Mouse (Mus musculus) G1E (cell line): ENCODE data around the gene Dus1l. TPM values are rescaled to one million over a fixed set of nuclear protein-coding genes. Genes with fewer than 3 reads are reported as not detected.

Source experiments
- ATAC-seq: 2 replicates; pipeline ENCODE4 v1.8.0; 2016; ENCODE audit warnings: mild to moderate bottlenecking; ENCODE audit not compliant: insufficient number of reproducible peaks, poor library complexity, low FRiP score, severe bottlenecking; ENCODE audit errors: extremely low read depth
- DNase-seq: peaks from one replicate; pipeline ENCODE4 v3.0.0; 2012; ENCODE audit warnings: low spot score
- H3K27me3 ChIP-seq: 2 replicates; pipeline ENCODE4 v1.6.1; 2012; ENCODE audit warnings: mild to moderate bottlenecking, low read length, inconsistent platforms; ENCODE audit not compliant: insufficient read depth
- H3K36me3 ChIP-seq: replicated peaks from 2 replicates; pipeline ENCODE3; 2012; ENCODE audit warnings: mild to moderate bottlenecking, inconsistent platforms
- H3K4me1 ChIP-seq: 2 replicates; pipeline ENCODE4 v1.6.1; 2012; ENCODE audit warnings: low read depth, low read length, inconsistent platforms, mixed read lengths; ENCODE audit not compliant: insufficient read depth
- H3K4me3 ChIP-seq: 2 replicates; pipeline ENCODE4 v1.5.1; 2012; ENCODE audit warnings: low read depth, mild to moderate bottlenecking, inconsistent platforms, low read length, moderate library complexity, mixed read lengths
- H3K9me3 ChIP-seq: replicated peaks from 2 replicates; pipeline ENCODE4 v1.6.1; 2012; ENCODE audit warnings: inconsistent platforms
- CTCF ChIP-seq: IDR thresholded peaks from 2 replicates; pipeline ENCODE4 v1.5.1; 2012; ENCODE audit warnings: low read depth, low read length, inconsistent platforms, mixed read lengths
- GATA1 ChIP-seq: IDR thresholded peaks from 2 replicates; pipeline ENCODE4 v1.6.1; 2012; ENCODE audit warnings: borderline replicate concordance, low read length, inconsistent platforms, mixed read lengths
- GATA2 ChIP-seq: IDR thresholded peaks from 2 replicates; pipeline ENCODE4 v1.6.1; 2012; ENCODE audit warnings: low read depth, low read length, inconsistent platforms, borderline replicate concordance
- POLR2AphosphoS5 ChIP-seq: IDR thresholded peaks from 2 replicates; pipeline ENCODE4 v1.6.1; 2012; ENCODE audit warnings: low read depth, low read length, inconsistent platforms; ENCODE audit not compliant: insufficient replicate concordance
- TAL1 ChIP-seq: conservative IDR thresholded peaks from 2 replicates; pipeline ENCODE4 v1.6.1; 2012; ENCODE audit warnings: low read depth, low read length, inconsistent platforms, mixed read lengths
- polyA plus RNA-seq: library from polyadenylated mRNA; stranded (reverse); fragments of >175 nt; gene quantifications from 2 replicates; pipeline ENCODE4 v1.2.3, GENCODE M21; 2012
- total RNA-seq, 2 experiments: library from RNA; stranded (forward) in 1 of 2; stranded (reverse) in 1 of 2; fragments of 200-1000 nt in 1 of 2; fragments of >200 nt in 1 of 2; fragmentation: Nextera tagmentation in 1 of 2; gene quantifications; 2 replicates each; pipeline ENCODE4 v1.2.3; 2014 to 2017

Gene Dus1l
- total and polyA plus RNA-seq, 3 experiments = 49.2 to 142 (median 67.4) TPM

DNA sequence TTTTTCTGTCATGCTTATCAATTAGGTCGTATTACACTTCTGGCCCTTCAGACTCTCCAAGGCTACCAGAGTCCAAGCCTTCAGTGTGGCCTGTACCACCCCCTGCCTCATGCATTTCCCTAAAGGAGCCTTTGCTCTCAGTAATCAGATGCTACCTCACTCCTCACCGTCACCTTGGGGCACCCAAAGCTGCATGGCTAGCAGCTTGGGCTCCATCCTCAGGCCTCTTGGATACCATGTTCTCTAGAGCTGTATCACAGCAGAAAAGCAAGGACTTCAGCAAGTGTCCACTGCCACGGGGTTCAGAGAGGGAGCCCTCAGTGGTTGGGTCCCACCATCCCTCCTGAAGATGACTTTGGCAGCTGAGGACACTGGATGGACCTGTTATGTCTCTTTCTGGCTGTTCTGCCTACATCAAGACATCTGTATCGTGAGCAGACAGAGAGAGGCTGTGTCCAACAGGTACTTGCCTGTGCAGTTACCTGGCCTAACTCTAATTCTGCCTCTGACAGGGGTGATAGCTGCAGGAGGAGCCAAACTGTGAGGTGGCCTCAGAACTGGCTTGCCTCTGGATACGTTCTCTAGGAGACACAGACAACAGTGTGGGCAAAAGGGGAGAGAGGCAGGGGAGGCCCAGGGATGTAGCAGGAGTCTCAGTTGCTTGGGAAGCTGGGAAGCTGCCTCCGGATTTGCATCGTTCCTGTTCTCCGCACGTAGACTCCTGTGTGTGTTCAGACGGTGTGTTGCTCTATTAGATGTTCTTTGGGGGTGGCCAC lies 33.7 kb upstream of the Dus1l start:
- no peak for ATAC-seq
- no peak overlapping the region for H3K4me3 ChIP-seq
- peaks cover 15% of the 10 kb centered on the region for H3K4me1 ChIP-seq
- peaks cover 12% of the 10 kb centered on the region for H3K36me3 ChIP-seq
- DNase-seq = no peak
- no peak for TF ChIP-seq GATA2
- no peak for TF ChIP-seq POLR2AphosphoS5
- no peak for TF ChIP-seq GATA1
- TF ChIP-seq CTCF = no peak
- no peak for TF ChIP-seq TAL1
- H3K27me3 ChIP-seq = peaks cover 32% of the 10 kb centered on the region
- no peaks in the 10 kb centered on the region for H3K9me3 ChIP-seq

GRCm38 (mm10) chr11:120828416-120828815 lies 32.2 kb upstream of the Dus1l start:
- Histone ChIP-seq H3K36me3 (peaks cover 12% of the 10 kb centered on the region), H3K4me3 (no peak overlapping the region), H3K9me3 (no peaks in the 10 kb centered on the region), H3K4me1 (peaks cover 21% of the 10 kb centered on the region), H3K27me3 (peaks cover 32% of the 10 kb centered on the region)
- no peak for TF ChIP-seq GATA2
- TF ChIP-seq POLR2AphosphoS5 = no peak
- no peak for TF ChIP-seq TAL1
- TF ChIP-seq GATA1 = no peak
- no peak for TF ChIP-seq CTCF
- ATAC-seq (no peak), DNase-seq (no peak)

DNA sequence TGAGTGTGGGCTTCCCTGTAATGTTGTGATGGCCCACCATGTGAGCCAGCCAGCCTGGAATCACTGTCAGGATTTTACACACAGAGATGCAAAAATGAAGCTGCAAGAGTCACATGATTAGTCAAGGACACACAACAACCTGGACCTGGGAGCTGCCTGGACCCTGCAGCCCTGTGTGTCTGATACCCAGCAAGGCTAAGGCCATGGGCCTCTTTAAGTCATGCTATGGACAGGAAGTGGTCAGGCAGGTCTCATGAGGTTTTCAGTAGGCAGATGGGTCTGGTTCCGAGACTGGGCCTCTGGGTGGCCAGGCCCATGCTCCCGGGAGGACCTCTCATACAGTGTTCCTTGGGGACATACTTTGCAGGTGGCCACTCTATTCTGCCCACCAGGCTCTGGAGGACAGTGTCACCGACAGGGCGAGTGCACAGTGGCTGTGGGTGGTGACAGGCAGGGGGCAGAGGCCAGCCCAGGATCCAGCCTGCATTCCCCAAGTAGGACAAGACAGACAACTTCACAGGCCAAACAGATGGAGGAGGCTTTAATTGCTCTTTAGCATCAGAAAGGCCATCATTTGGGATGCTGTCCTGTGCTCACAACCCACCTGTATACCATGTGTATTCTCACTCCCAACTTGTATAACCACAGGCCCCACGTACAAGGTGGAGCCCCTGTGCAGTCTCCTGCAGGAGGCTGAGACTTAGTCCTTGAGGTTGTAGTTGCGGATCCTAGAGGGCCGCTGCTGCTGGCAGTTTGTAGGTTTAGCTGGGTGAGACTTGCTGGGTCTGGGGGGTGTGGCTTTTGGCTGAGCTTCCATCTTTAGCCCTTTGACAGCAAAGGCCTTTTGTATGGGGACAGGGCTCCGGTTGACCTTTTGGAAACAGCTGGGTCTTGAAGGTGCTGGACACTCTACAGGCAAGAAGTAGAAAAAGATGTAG lies 30.1 kb upstream of the Dus1l start:
- peaks cover 32% of the 10 kb centered on the region for H3K27me3 ChIP-seq
- DNase-seq (no peak), ATAC-seq (no peak)
- peaks cover 43% of the 10 kb centered on the region for H3K4me1 ChIP-seq
- no peak for TF ChIP-seq GATA2
- TF ChIP-seq POLR2AphosphoS5 = no peak
- no peak for TF ChIP-seq TAL1
- no peak for TF ChIP-seq GATA1
- no peak for TF ChIP-seq CTCF
- no peak overlapping the region for H3K4me3 ChIP-seq
- H3K9me3 ChIP-seq = no peaks in the 10 kb centered on the region
- peaks cover 32% of the 10 kb centered on the region for H3K36me3 ChIP-seq

DNA sequence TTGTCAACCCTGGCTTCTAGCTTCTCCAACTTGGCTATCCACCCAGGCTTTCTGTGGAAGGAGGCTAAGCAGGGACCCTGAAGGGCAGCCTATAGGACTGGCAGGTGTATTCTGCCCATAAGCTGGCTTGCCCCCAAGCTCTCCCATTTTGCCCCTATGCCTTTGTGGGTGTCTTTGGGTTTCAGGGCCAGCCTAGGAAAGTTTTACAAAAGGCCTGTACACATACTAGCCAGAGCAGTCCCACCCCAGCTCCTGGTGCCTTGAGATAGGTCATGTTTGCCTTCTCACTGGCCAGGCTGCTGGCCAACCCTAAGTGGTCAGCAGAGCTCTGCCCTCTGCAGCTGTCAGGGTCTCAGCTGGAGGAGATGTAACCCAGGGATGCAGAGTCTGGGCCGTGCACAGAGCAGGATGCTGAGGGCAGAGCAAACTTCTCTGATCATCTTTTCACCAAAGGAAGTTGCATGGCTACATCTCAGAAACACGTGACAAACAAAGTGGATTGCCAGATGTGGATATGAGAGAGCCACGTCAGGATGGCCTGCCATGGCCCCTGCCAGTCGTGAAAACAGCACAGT lies 29.2 kb upstream of the Dus1l start:
- Histone ChIP-seq H3K4me3 (peak overlapping the region; percentile 85; the same call in 1 of the 2 replicates), H3K27me3 (peaks cover 26% of the 10 kb centered on the region), H3K36me3 (peaks cover 39% of the 10 kb centered on the region), H3K4me1 (peaks cover 52% of the 10 kb centered on the region), H3K9me3 (no peaks in the 10 kb centered on the region)
- TF ChIP-seq GATA2 (no peak), GATA1 (no peak), TAL1 (no peak), POLR2AphosphoS5 (no peak), CTCF (no peak)
- ATAC-seq (no peak), DNase-seq (no peak)

- H3K4me1 ChIP-seq = peaks cover 57% of the 10 kb centered on the region
These were observed 28.6 kb upstream of the Dus1l start for GRCm38 (mm10) chr11:120824787-120825288.

More at GRCm38 (mm10) chr11:120824787-120825288, 28.6 kb upstream of the Dus1l start:
- no peak for TF ChIP-seq GATA2
- TF ChIP-seq POLR2AphosphoS5 = no peak
- TF ChIP-seq TAL1 = no peak
- no peak for TF ChIP-seq CTCF
- no peak for TF ChIP-seq GATA1
- DNase-seq (no peak), ATAC-seq (no peak)
- H3K36me3 ChIP-seq = peaks cover 44% of the 10 kb centered on the region
- peaks cover 21% of the 10 kb centered on the region for H3K27me3 ChIP-seq
- H3K9me3 ChIP-seq = no peaks in the 10 kb centered on the region
- peak overlapping the region; percentile 85 for H3K4me3 ChIP-seq
